Mouse (Mus musculus) stomach, postnatal 0 days (tissue): Measurements from ENCODE around the gene Mia3.

Experiments used
- CTCF ChIP-seq: IDR thresholded peaks from 2 replicates; pipeline ENCODE4 v1.5.1; 2016; ENCODE audit warnings: antibody characterized with exemption, low read depth, mild to moderate bottlenecking, moderate library complexity
- EP300 ChIP-seq: optimal IDR thresholded peaks from 2 replicates; pipeline ENCODE3; 2016; ENCODE audit warnings: antibody characterized with exemption

DNA sequence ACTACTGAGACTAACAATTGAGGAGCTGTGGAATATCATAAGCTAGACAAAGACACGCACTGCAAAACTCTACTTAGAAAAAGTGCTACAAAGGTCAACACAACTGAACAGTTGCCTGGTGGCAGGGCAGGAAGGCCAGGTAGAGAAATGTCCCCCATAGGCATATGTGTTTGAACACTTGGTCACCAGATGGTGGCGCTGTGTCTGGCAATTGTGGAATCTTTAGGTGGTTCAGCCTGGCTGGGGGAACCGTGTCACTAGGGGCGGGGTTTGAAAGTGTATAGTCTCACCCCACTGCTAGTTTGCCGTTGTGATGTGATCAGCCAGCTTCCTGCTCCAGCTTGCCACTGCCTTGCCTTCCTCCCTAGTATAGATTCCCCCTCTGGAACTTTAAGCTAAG is 5.4 kb upstream of the Mia3 start:
- TF ChIP-seq CTCF = peak; percentile 25; the same call in 1 of the 2 replicates
- no peak for TF ChIP-seq EP300
